Mouse (Mus musculus): ENCODE results near the gene Rsrp1.
A peak's percentile ranks its signal among the peaks of the same experiment; 100 is the strongest.
"Not testable (repeated sequence)": the region's sequence is repeated elsewhere in the genome, so short reads cannot be mapped to it uniquely, and the experiment has no call there.

Rsrp1 gene

DNA sequence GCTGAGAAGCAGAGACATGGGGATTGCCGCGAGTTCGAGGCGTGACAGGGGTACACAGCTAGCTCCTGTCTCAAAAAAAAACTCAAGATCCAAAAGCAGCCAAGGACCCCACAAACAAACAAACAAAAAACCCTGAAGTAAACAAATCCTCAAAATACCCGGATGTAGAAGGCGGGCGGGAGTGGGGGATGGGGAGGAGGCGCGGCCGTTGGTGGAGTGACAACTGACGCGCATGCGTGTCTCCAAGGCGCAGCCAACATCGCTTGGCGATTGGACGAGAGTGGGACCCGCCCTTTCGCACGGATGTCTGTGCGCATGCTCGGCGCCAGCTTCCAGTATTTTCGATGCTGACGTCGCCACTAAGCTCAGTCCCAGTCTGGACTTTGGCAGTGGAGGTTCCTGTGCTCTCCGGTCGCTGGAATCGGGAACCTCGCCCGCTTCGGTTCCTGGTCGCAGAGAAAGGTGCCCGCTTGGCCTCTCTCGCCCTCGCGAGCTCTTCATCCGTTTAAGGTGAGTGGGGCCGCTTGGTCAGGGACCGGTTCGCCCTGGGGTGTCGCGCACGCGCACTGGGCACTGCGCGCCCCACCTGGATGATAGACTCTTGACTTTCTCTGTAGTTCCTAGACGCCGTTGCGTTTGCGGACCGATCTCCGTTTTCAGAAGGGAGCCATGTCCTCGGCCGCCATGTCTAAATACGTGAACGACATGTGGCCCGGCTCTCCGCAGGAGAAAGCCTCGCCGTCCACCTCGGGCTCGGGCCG, at the start of gene Rsrp1:
Gene Rsrp1, plus strand, starts transcription at position 335 of the 761 bp plus-strand sequence.
- peak; percentile 95 to 96 for DNase-seq (ENCODE audit: low spot score in 2 of 2)

DNA sequence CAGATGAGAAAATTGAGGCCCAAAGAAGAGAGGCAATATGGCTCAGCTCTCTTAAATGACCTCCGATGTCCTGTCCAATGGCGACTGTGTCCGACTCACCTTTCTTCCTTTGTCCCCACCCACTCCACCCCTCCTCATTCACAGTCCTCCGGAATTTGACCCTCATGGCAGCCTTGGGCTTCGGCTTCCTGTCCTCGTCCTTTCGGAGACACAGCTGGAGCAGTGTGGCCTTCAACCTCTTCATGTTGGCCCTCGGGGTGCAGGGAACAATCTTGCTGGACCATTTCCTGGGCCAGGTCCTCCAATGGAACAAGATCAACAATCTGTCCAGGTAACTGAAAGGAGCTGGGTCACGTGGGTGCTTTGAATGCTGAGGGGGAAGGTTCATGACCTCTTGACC, 47.2 kb upstream of the Rsrp1 start:
- DNase-seq (ENCODE audit: low spot score in 2 of 2) = no peak

DNA sequence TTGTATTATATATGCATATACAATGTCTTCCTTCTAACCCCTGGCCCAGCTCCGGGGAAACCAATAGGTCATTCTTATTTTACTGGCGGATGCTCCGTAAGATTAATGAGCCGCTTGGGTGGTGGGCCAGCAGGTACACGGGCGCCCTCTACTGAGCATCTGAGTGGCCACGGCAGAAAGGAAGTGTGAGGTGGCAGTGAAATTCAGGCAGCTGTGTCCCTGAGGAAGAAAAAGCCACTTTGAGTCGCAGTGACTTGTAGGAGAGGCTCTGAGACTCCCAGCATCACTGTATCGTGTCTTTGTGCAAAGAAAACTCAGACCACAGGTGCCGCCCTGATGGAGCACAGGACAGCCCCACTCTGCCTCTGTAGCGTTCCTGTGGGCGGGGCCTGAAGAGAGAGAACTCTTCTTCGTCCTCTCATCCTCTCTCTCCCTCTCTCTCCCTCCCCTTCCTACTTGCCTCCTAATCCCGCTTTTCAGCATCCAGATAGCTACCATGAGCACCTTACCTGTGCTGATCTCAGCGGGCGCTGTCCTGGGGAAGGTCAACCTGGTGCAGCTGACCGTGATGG, 43.9 kb upstream of the Rsrp1 start:
- DNase-seq (ENCODE audit: low spot score in 2 of 2) = peak; percentile 29 to 38

DNA sequence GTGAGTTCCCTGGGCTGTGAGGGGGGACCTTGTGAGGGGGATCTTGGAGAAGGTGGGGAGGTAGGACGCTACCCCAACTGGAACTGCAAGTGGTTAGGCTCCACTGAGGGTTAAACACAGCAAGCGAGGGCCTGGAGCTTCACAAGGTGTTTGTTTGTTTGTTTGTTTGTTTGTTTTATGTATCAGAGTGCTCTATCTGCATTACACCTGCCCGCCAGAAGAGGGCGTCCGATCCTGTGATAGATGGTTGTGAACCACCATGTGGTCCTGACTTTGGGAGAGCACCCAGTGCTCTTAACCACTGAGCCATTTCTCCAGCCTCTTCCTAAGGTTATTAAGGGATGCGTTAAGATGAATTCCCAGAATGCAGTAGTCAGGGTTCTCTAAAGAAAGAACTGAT, 43.4 kb upstream of the Rsrp1 start:
- no peak for DNase-seq (ENCODE audit: low spot score in 2 of 2)

DNA sequence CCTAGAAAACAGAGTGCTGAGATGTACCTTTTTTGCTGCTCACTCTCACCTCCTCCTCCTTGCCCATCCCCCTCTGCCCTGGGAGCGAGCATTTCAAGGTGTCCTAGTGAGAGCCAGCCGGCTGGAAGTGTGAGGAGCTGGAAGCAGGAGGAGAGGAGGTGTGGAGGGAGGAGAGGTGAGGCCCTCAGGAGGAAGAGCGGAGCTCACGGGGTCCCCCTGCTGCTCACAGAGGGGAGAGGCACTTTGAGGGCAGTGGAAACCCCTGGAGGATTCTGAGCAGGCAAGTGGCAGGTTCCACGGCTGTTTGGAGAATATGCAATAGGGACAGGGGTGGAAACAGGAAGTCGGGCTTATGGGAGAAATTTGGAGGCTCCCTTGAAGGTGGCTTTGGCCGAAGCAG, 40.1 kb upstream of the Rsrp1 start:
- DNase-seq (ENCODE audit: low spot score in 2 of 2) = no peak

DNA sequence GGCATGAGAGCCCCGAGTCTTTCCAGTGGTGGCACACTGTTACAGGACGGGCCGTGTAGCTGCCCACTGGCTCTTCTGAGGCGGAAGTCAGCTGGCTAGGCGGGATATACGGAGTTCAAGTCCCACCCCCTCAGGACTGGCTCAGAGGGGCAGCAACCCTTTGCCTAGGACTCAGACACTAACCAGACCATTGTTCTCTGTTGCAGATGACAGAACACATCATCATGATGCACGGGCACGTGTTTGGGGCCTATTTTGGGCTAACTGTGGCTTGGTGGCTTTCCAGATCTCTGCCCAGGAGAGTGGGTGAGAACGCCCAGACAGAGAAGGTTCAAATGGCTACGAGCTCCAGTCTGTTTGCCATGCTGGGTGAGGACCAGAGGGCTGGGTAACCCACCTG, 39.6 kb upstream of the Rsrp1 start:
- no peak for DNase-seq (ENCODE audit: low spot score in 2 of 2)

DNA sequence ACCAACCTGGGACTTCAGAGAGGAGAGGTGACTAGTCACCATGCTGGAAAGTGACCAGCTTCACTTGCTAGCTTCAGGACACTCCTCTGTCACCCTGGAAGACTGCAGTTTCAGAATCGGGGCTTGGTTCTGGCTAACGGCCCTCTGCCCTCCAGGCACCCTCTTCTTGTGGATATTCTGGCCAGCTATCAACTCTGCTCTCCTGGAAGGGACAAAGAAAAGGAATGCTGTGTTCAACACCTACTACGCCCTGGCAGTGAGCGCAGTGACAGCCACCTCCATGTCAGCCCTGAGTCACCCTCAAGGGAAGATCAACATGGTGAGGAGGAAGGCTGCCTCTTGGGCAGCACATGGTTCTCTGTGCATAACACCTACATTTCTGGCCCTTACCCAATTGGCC, 39.0 kb upstream of the Rsrp1 start:
- no peak for DNase-seq (ENCODE audit: low spot score in 2 of 2)

DNA sequence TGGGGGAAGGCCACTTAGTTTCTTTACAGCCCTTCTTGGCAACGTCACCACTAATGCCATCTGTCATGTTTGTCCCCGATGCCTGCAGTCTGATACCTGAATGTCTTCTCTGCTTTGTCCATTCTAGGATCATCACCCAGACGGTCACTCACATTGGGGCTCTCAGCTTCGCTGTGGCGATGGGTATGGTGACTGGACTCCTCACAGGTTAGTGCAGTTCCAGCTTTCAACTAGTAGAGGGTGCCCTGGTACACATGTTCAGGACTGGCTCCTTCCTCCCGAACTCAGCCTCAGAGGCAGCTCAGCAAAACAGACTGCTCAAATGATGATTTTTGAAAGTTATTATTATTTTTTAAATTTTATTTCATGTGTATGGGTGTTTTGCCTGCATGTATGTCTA, 31.3 kb upstream of the Rsrp1 start:
- DNase-seq (ENCODE audit: low spot score in 2 of 2) = peak; percentile 20 to 35

DNA sequence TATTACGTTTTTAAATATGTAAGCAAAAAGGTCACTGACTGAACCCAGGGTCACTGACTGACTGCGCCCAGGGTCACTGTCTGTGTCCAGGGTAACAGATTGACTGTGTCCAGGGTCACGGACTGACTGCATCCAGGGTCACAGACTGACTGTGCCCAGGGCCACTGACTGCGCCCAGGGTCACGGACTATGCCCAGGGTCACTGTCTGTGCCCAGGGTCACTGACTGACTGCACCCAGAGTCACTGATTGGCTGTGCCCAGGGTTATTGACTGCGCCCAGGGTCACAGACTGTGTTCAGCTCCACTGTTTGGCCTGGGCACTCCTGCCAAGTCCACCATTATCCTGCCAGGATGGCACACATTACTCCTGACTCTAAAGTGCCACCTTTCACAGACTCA, 26.1 kb upstream of the Rsrp1 start:
- DNase-seq (ENCODE audit: low spot score in 2 of 2) = no peak

DNA sequence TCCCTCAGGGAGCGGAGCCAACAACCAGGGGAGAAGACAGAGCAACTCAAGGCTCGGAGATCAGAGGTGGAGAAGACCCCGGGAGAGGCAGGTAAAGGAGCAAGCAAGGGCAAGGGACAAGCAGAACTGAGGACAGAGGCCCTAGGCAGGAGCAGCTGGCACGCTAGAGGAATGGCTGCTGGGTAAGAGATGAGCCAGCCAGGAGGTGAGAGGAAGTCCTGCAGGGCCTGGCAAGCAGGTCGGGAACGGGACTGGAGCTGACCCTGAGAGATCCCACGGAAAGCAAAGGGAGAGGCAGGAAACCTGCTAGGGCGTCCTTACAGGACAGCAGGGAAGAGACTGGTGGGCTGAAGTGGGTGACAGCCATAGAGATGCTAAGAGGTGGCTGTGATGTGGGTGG, 22.3 kb upstream of the Rsrp1 start:
- no peak for DNase-seq (ENCODE audit: low spot score in 2 of 2)

DNA sequence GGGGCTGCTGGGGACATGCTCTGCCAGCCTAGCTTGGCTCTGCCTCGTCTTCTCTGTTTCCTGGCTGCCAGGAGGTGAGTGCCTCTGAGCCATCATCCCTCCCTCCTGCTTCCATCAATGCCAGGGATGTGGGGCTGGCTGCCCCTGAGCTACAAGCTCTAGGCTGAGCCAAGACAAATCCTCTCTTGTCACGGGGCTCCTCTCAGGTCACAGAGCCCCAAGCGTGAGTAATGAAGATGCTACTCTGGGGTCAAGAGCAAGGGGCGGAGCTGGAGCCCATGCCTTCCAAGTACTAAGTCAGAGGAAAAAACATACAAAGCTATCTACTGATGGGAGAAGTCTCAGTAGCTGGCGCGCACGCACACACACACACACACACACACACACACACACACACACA, 20.3 kb upstream of the Rsrp1 start:
- DNase-seq (ENCODE audit: low spot score in 2 of 2) = no peak

DNA sequence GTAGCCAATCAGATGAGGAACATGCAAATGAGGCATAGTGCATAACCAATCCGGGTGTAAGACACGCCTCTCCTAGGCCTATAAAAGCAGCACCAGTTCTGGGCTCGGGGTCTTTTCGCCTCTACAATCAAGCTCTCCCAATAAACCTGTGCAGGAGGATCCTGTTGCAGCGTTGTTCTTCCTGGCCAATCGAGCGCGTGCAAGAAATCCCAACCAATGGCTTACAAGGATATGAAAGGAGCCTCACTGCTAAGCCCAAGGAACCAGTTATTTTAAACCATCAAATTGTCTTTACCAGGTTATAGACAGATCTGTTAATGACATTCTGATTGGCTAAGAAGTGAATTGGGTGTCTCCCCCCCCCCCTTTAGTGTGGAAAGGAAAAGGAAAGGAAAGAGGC, 12.0 kb upstream of the Rsrp1 start:
- not testable (repeated sequence) for DNase-seq (ENCODE audit: low spot score in 2 of 2)

DNA sequence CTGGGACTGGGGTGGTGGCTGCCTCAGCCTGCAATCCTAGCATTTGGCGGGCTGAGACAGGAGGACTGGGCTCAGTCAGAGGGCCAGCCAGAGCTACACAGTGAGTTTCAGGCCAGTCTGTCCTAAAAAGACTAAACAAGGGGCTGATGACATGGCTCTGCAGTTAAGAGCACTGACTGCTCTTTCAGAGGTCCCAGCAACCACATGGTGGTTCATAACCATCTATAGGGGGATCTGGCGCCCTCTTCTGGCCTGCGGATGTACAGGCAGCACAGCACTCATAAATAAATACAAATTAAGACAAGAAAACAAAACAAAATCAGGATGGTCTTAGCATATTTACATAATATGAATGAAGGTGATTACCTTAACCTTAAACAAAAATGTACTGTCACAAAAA, 10.0 kb upstream of the Rsrp1 start:
- peak in 1 of 2 experiments; percentile 31 for DNase-seq (ENCODE audit: low spot score in 2 of 2)

DNA sequence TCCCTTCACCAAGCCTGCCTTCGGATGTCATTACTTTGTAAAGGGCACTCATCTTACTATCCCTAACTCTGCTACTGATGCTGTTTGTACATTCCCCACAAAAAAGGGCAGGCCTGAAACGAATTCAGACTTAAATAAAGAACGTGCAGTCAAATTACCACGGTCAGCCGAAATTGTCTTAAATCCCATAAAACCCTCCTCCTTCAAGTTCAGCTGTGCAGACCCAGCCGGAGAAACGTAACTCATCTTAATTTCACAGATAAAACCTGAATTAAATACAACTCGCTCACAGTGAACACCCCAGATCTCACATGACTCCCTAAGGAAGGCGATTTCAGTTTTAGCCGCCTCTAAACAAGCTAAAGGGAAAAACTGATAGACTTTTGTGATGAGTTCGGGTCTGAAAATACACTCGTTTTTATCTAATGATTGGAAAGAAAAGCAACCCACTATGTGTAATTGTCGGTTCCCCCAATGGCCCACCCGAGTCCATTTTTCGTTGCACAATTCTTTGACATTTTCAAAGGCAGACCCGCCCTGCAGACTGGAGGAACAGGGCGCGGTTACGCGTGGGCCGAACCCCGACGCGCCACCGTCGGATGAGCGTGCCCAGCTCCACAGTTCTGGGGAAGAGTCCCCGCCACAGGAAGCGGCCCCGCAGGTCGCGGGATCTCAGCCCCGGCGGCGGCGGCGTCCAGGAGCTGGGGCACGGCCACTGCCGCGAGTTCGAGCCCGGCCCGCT, 9.1 kb upstream of the Rsrp1 start:
- DNase-seq (ENCODE audit: low spot score in 2 of 2) = peak in 1 of 2 experiments; percentile 36

DNA sequence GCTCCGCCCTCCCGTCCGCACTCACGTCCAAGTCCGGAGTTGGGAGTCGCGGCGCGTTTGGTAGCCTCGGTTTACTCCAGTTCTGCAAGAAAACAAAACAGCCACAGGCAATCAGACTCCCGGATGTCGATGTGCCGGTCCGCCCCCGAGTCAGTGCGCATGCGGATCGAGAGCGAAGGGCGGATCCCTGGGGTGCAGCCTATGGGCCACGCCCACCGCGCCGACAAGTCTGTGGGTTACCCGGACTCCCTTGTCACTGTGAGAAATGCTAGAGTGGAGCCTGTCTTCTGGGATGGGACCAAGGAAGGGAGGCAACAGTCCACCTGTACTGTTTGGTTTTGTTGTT, 8.6 kb upstream of the Rsrp1 start, which contains the start of gene Tmem50a:
Gene Tmem50a, minus strand, starts transcription at position 161 of the 346 bp plus-strand sequence.
- peak; percentile 86 to 90 for DNase-seq (ENCODE audit: low spot score in 2 of 2)

DNA sequence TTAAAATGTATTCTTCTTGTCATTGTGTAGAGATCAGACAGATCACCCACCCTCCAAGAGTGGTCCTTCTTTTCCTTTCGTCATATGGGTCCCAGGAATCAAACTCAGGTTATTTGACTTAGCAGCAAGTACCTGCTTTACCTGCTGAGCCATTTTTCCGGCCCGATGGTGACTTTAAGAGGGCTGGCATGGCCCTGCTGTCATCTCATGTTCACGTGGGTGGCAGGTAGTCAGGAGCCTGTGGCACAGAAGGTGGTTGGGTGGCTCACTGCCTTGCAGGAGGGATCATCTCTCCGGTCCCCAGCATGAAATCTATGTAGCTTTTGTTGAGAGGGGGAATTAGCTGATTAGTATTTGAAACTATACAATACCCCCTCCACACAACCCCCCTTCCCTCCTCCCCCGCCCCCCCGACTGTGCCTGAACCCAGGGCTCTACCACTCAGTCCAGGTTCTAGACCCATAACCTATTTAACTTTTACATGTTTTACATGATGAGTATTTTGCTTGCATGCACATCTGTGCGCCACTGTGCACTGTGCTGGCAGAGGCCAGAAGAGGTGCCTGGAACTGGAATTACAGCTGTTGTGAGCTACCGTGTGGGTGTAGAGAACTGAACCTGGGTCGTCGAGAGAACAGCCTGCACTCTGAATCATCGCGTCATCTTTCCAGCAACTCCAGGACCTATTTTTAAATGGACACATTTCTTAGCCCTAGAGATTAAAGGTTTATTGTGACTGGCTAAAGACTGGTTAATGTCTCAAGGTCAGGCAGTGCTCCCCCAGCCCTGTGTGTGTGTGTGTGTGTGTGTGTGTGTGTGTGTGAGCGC, 8.0 kb upstream of the Rsrp1 start:
- no peak for DNase-seq (ENCODE audit: low spot score in 2 of 2)

DNA sequence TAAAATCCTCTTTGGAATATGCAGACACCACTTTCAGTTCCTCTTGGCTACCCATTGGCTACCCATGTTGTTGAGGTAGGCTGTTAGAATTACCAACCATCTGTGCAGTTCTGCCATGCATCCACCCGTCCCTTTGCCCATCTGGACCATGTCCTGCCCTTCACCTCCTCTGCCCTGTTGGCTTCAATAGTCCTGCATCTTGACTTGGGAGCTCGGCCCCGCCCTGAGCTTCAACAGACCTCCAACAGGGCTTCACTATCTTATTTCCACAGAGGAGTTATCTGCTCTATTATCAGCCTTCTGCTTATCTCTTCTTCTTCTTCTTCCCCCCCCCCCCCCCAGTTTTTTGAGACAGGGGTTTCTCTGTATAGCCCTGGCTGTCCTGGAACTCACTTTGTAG, 6.2 kb upstream of the Rsrp1 start:
- no peak for DNase-seq (ENCODE audit: low spot score in 2 of 2)

DNA sequence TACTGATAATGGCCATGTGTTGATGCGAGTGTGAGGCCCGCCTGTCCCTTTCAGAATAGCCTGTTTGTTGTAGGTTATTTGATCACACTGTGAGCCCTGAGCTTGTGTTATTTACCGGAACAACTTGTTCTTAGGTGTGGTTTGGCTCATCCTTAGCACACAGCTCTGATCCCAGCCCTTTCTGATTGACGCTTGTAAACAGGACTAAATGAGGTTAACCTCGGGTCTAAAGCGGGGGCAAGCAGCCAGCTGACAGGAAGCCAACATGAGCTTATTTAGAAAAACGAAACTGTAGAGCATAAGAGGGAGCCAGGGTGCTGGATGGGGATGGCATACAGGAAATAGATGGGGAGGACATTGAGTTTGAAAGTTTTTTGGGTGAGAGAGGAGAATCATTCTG, 5.0 kb upstream of the Rsrp1 start:
- no peak for DNase-seq (ENCODE audit: low spot score in 2 of 2)

DNA sequence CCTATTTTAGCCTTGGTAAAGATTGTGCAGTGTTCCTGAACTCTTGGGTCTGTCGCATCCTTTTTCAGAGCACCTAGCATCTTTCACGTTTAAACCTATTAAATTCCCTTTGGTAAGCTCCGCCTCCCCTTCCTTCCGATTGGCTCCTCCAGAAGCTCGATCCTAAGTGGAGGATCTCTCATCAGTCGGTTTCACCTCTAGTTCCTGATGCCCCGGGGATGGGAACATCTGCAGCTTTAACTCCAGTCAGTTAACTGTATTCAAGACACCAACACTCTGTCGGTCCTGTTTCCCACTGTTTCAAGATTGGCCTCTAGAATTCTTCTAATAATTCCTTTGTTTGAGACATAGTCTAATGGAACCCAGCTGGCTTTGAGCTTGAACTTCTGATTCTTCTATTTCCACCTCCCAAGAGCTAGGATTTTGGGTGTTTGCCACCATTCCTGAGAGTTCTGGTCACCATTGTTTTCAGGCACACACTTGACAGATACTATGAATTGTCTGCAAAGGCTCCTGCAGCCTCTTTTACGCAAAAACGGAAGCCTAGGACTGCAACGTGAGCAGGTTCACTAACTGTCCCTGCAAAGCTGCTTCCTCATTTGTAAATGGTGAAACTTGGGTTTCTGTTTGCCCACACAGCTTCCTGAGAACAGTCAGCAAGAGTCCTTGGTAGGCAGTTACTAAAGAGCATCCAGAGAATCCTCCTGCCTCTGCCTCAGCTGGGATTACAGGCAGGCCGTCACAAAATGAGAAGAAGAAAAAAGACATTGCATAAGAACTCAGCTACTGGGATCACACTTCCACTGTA, 3.5 kb upstream of the Rsrp1 start:
- DNase-seq (ENCODE audit: low spot score in 2 of 2) = no peak

DNA sequence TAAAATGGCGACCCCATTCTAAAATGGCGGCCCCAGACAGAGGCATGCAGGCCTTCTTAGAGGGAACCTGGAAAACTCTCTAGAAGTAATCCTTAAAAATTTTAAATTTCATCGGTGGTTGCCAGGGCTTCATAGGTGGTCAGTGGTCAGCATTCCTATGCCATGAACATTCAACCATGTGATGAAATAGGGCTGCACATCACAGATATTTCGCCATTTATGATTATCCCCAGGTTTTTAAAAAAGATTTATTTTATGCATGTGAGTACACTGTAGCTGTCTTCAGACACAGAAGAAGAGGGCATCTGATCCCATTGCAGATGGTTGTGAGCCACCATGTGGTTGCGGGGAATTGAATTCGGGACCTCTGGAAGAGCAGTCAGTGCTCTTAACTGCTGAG, 2.8 kb upstream of the Rsrp1 start:
- no peak for DNase-seq (ENCODE audit: low spot score in 2 of 2)

DNA sequence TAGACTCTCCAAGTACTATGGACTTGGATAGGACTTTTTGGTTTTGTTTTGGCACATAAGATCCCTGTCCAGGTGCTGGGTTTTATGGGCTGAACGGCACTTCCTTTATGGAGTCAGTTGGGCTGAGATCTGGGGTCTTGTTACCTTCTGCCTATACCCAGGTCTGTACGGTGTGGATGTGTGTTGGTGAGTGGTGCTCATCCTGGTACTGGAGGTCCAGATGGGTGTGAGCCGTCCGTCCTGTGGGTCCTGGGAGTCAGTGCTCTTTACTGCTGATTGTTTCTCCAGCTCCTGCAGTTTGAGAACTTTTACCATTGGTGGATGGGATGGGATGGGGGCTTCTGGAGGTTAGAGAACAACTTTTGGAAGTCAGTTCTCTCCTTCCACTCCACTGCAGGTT, 1.7 kb upstream of the Rsrp1 start:
- DNase-seq (ENCODE audit: low spot score in 2 of 2) = no peak

Data from right cerebral cortex, postnatal 36 days (tissue).